Comparison of ENCODE assay signal across 14 mouse cellular contexts in genomic region chr6:108307770-108308169, GRCm38 (mm10).
DNase-seq lines count a peak whose midpoint lies in the region; ATAC-seq and TF ChIP-seq lines count a peak whose summit lies in the region.
"Had no signal": no experiment of that assay in that cellular context is flagged by ENCODE, and none has a peak within 500 bp of the region (broad histone marks: within the 10 kb centered on the region; RNA-seq: fewer than 3 reads in every experiment).

No protein-coding gene starts in this region.

- no peak overlapping the region; the same call in 1 of the 2 replicates for H3K27ac ChIP-seq in heart, embryonic 16.5 days (ENCODE audit: low read length)
- H3K27ac ChIP-seq in kidney, adult 2 months (ENCODE audit: insufficient read depth, low read depth, low read length) = no peak overlapping the region
- no peak overlapping the region for H3K27ac ChIP-seq in stomach, postnatal 0 days (replicated peaks)
- H3K27ac ChIP-seq: forebrain, embryonic 13.5 days had no signal

- no peaks in the 10 kb centered on the region for H3K27me3 ChIP-seq in heart, embryonic 16.5 days (ENCODE audit: control insufficient read depth, insufficient read depth, low read length)
- no peaks in the 10 kb centered on the region for H3K27me3 ChIP-seq in kidney, adult 2 months (replicated peaks; ENCODE audit: control insufficient read depth, insufficient read depth, low read length)
- H3K27me3 ChIP-seq in stomach, postnatal 0 days (ENCODE audit: control insufficient read depth, insufficient read depth, low read length) = no peaks in the 10 kb centered on the region
- H3K27me3 ChIP-seq: forebrain, embryonic 13.5 days; Patski had no signal

- WGBS in heart, embryonic 16.5 days = 89% methylated on average over 6 of the region's 6 CpGs
- WGBS in kidney, adult 2 months = 93% methylated on average over 6 of the region's 6 CpGs
- 91% methylated on average over 6 of the region's 6 CpGs for WGBS in stomach, postnatal 0 days

- no peak for TF ChIP-seq POLR2A in kidney, adult 2 months (IDR thresholded peaks at IDR 0.05; ENCODE audit: low read depth, low read length)

- no peaks in the 10 kb centered on the region for H3K9me3 ChIP-seq in heart, embryonic 16.5 days (replicated peaks; ENCODE audit: control insufficient read depth, low read length)
- H3K9me3 ChIP-seq in stomach, postnatal 0 days (ENCODE audit: control insufficient read depth, low read length) = no peaks in the 10 kb centered on the region
- H3K9me3 ChIP-seq: forebrain, embryonic 13.5 days had no signal

- TF ChIP-seq EP300 in stomach, postnatal 0 days (optimal IDR thresholded peaks at IDR 0.05) = no peak

- no peaks in the 10 kb centered on the region for H3K36me3 ChIP-seq in heart, embryonic 16.5 days (ENCODE audit: control insufficient read depth, insufficient read depth)
- H3K36me3 ChIP-seq in kidney, adult 2 months (ENCODE audit: control insufficient read depth, insufficient read depth, low read length) = no peaks in the 10 kb centered on the region
- no peaks in the 10 kb centered on the region for H3K36me3 ChIP-seq in stomach, postnatal 0 days (ENCODE audit: control insufficient read depth, insufficient read depth, low read length)

- H3K4me2 ChIP-seq in heart, embryonic 16.5 days (ENCODE audit: low read depth, low read length) = peak overlapping the region; percentile 13; the same call in 1 of the 2 replicates
- H3K4me2 ChIP-seq in stomach, postnatal 0 days (replicated peaks; ENCODE audit: low read depth) = no peak overlapping the region
- H3K4me2 ChIP-seq: forebrain, embryonic 13.5 days had no signal

- no peak for ATAC-seq in heart, embryonic 16.5 days (replicated peaks; ENCODE audit: extremely low read depth, insufficient read depth, low FRiP score)
- ATAC-seq in megakaryocyte progenitor cell, adult 5-6 weeks (replicated peaks; ENCODE audit: poor library complexity) = peak; percentile 8; the same call in 1 of the 2 replicates
- ATAC-seq in stomach, postnatal 0 days (ENCODE audit: low FRiP score, low TSS enrichment) = no peak
- ATAC-seq: forebrain, embryonic 13.5 days; intestine, embryonic 16.5 days; Patski had no signal

- H3K4me1 ChIP-seq in heart, embryonic 16.5 days (ENCODE audit: control insufficient read depth, insufficient read depth, low read length) = peaks cover 30% of the 10 kb centered on the region
- H3K4me1 ChIP-seq in kidney, adult 2 months (ENCODE audit: control insufficient read depth, insufficient read depth, low read length) = peaks cover 16% of the 10 kb centered on the region; the same call in 1 of the 2 replicates
- H3K4me1 ChIP-seq in stomach, postnatal 0 days (replicated peaks; ENCODE audit: control insufficient read depth, insufficient read depth) = peaks cover 3% of the 10 kb centered on the region; the same call in 1 of the 2 replicates

- no peak for DNase-seq in heart, adult 8-10 months (ENCODE audit: low spot score)
- DNase-seq in 3134 (ENCODE audit: extremely low read depth, insufficient read length, low spot score) = peak; percentile 23
- peak; percentile 70 for DNase-seq in brain, adult 2 months (ENCODE audit: low read depth, low spot score)
- DNase-seq in adrenal gland, postnatal 36 days = no peak
- no peak for DNase-seq in kidney, adult 2 months
- DNase-seq in stomach, postnatal 0 days (ENCODE audit: low spot score) = no peak
- DNase-seq: adrenal gland, adult 2 months; cerebellum, adult 11 months; kidney, postnatal 4 days had no signal

- no peak for TF ChIP-seq CTCF in kidney, adult 2 months (conservative IDR thresholded peaks at IDR 0.05; ENCODE audit: insufficient read depth, insufficient read length, low read depth, low read length)
- TF ChIP-seq CTCF in stomach, postnatal 0 days (IDR thresholded peaks at IDR 0.05; ENCODE audit: low read depth) = no peak

- H3K9ac ChIP-seq in heart, embryonic 16.5 days (ENCODE audit: low read length) = no peak overlapping the region
- H3K9ac ChIP-seq in stomach, postnatal 0 days (ENCODE audit: low read length) = no peak overlapping the region
- H3K9ac ChIP-seq: forebrain, embryonic 13.5 days had no signal

- H3K4me3 ChIP-seq in heart, embryonic 16.5 days (ENCODE audit: low read length) = no peak overlapping the region
- no peak overlapping the region for H3K4me3 ChIP-seq in kidney, adult 2 months (ENCODE audit: insufficient read depth, low read depth, low read length)
- H3K4me3 ChIP-seq in stomach, postnatal 0 days (ENCODE audit: low read depth, low read length) = no peak overlapping the region
- H3K4me3 ChIP-seq: forebrain, embryonic 13.5 days had no signal

Comparison
In these comparisons a context has a peak if more than half of its experiments do, and no peak if none do; other contexts are left out.
1. DNase-seq: peak in 3134 (single experiment) and brain, adult 2 months (single experiment); none in heart, adult 8-10 months (single experiment), adrenal gland, postnatal 36 days (0 of 2), kidney, adult 2 months (single experiment) and stomach, postnatal 0 days (single experiment).